Mouse (Mus musculus) spleen, adult 2 months (tissue): Measurements from ENCODE around the gene Rasgef1b.

Experiments used
- CTCF ChIP-seq: fragments of 200-500 bp; IDR thresholded peaks from 2 replicates; pipeline ENCODE4 v1.5.1; 2011; ENCODE audit warnings: mild to moderate bottlenecking, inconsistent platforms; ENCODE audit not compliant: insufficient read depth, insufficient read length, insufficient replicate concordance; ENCODE audit errors: extremely low read depth
- POLR2A ChIP-seq: fragments of 200-500 bp; IDR thresholded peaks from 2 replicates; pipeline ENCODE4 v1.6.1; 2011; ENCODE audit warnings: low read depth, low read length, inconsistent platforms

DNA sequence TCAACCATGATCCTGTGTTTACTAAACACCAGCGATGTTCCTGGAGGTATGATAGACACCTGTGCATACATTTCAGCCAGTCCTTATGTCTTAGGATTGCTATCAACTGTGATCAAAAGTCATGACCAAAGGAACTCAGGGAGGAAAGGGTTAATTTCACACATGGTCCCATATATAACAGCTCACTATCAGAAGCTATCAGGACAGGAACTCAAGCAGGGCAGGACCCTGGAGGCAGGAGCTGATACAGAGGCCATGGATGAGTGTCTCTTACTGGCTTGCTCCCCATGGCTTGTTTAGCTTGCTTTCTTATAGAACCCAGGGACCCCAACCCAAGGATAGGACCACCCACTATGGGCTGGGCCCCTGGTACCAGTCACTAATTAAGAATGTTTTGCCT, 95.3 kb downstream of the Rasgef1b start:
- TF ChIP-seq CTCF: no peak
- TF ChIP-seq POLR2A: no peak
